Mouse (Mus musculus) ES-E14 (cell line): ENCODE data around the gene Zer1. TPM values are rescaled to one million over a fixed set of nuclear protein-coding genes. Genes with fewer than 3 reads are reported as not detected.

Experiments used
- DNase-seq: peaks from one replicate; pipeline ENCODE4 v3.0.0-alpha.2; 2013; ENCODE audit warnings: low read depth, low spot score
- H3K27ac ChIP-seq: 2 replicates; pipeline ENCODE4 v1.5.1; 2012; ENCODE audit warnings: low read depth, mild to moderate bottlenecking, low read length, moderate library complexity, mixed read lengths; ENCODE audit not compliant: poor library complexity, insufficient read depth, severe bottlenecking
- H3K36me3 ChIP-seq: 2 replicates; pipeline ENCODE4 v1.6.1; 2012; ENCODE audit warnings: mild to moderate bottlenecking, low read length, moderate library complexity, mixed read lengths; ENCODE audit not compliant: control insufficient read depth, poor library complexity, insufficient read depth, severe bottlenecking
- H3K4me1 ChIP-seq, 2 experiments: fragments of 150-350 bp in 1 of 2; sonication (generic) in 1 of 2; 2 replicates each; pipeline ENCODE4 v1.6.1; 2012; ENCODE audit warnings: low read length in 2 of 2, mild to moderate bottlenecking in 1 of 2, mixed read lengths in 1 of 2; ENCODE audit not compliant: control insufficient read depth in 2 of 2, insufficient read depth in 2 of 2, poor library complexity in 1 of 2
- H3K4me3 ChIP-seq, 2 experiments: fragments of 150-350 bp in 1 of 2; sonication (generic) in 1 of 2; 2 replicates each; pipeline ENCODE4 v1.5.1; 2012; ENCODE audit warnings: low read length in 2 of 2, low read depth in 1 of 2, mild to moderate bottlenecking in 1 of 2, mixed read lengths in 1 of 2; ENCODE audit not compliant: insufficient read depth in 1 of 2, poor library complexity in 1 of 2, severe bottlenecking in 1 of 2
- H3K9ac ChIP-seq: 2 replicates; pipeline ENCODE4 v1.6.1; 2012; ENCODE audit warnings: low read depth, mild to moderate bottlenecking, low read length, mixed read lengths; ENCODE audit not compliant: poor library complexity, insufficient read depth, severe bottlenecking
- H3K9me3 ChIP-seq: fragments of 150-350 bp; sonication (generic); 2 replicates; pipeline ENCODE4 v1.6.1; 2012; ENCODE audit warnings: low read depth, mild to moderate bottlenecking, low read length; ENCODE audit not compliant: control insufficient read depth, insufficient read depth
- CHD2 ChIP-seq: IDR thresholded peaks from 2 replicates; pipeline ENCODE4 v1.6.1; 2014; ENCODE audit warnings: mild to moderate bottlenecking, low read depth, low read length, inconsistent platforms
- HCFC1 ChIP-seq: IDR thresholded peaks from 2 replicates; pipeline ENCODE4 v1.6.1; 2012; ENCODE audit warnings: low read length, inconsistent platforms, borderline replicate concordance; ENCODE audit not compliant: insufficient read depth
- MAFK ChIP-seq: IDR thresholded peaks from 2 replicates; pipeline ENCODE4 v1.6.1; 2014; ENCODE audit warnings: mild to moderate bottlenecking, low read depth, low read length, inconsistent platforms; ENCODE audit not compliant: insufficient read depth
- ZC3H11A ChIP-seq: IDR thresholded peaks from 2 replicates; pipeline ENCODE4 v1.6.1; 2012; ENCODE audit warnings: low read depth, mild to moderate bottlenecking, inconsistent platforms, low read length, borderline replicate concordance
- ZNF384 ChIP-seq: IDR thresholded peaks from 2 replicates; pipeline ENCODE4 v1.6.1; 2012; ENCODE audit warnings: low read depth, low read length, inconsistent platforms
- in situ Hi-C, 2 experiments: fragments of 600-800 bp; cut with MboI; formaldehyde crosslinking; loops; one replicate each; pipeline ENCODE4 v1.15.1; 2025; ENCODE audit warnings: low sequenced_read_pairs in 2 of 2, inconsistent platforms in 1 of 2; ENCODE audit not compliant: unreplicated experiment in 2 of 2
- total RNA-seq: library from RNA; depleted of rRNA; stranded (reverse); fragments of 300-350 nt; gene quantifications from 2 replicates; pipeline ENCODE4 v1.2.3, GENCODE M21; 2012; rRNA removed

Gene Zer1
- total RNA-seq = 11.4 and 16.2 TPM in 2 replicates

DNA sequence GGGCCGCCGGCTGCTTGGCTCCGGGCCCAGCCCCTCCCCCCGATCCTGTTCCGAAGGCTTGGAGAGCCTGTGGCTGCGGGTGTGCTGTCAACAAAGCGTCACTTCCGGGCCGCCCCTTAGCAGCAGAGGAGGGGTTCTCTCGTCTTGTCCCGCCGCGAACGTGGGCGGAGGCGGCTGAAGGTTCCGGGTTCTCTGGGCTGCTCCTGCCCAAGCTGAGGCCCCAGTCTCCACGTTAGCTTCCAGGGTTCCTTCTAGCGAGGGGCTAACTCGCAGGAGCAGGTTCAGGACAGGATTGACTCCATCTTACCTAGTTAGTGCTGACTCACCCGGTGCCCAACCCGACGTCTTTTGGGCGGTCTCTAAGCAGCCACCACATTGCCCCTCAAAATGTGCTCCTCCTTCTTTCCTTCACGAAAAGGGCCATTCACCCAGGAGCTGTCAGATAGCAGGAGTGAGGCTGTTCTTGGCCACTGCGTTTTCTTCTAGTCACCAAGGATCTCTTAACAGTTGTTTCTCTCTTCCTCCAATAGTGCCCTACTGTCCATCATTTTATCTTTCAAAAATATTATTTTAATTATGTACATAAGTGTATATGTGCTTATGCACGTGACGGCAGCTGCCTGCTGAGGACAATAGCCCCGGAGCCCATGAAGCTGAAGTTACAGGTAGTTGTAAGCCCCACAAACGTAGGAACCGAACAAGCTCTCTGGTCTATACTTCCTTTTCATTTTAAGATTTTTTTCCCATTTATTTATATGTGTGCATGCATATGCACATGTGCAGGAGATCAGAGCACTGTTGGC is at the start of gene Zer1:
Gene Zer1, minus strand, starts transcription at position 114 of the 803 bp plus-strand sequence.
- TF ChIP-seq CHD2 (0 out of 2 replicates have a peak, but pooled peaks have one; percentile 29), ZNF384 (no peak), HCFC1 (peak; percentile 83), MAFK (peak; percentile 40; the same call in 1 of the 2 replicates)
- H3K9ac ChIP-seq = peak within 1 kb of the TSS; percentile 84
- peaks cover 0 to 6% of the 10 kb centered on the region in 2 experiments; a peak in 2 of 4 replicates for H3K4me1 ChIP-seq
- no peaks in the 10 kb centered on the region; the same call in 1 of the 2 replicates for H3K36me3 ChIP-seq
- DNase-seq = peak; percentile 87
- peak within 1 kb of the TSS; percentile 86 for H3K27ac ChIP-seq
- H3K4me3 ChIP-seq = peak within 1 kb of the TSS; percentile 81 to 94
- in situ Hi-C loops = no loop called here
- no peaks in the 10 kb centered on the region for H3K9me3 ChIP-seq

GRCm38 (mm10) chr2:30173541-30174240 is 49.3 kb upstream of the Zer1 start:
- Histone ChIP-seq H3K36me3 (peaks cover 42% of the 10 kb centered on the region), H3K4me1 (no peaks in the 10 kb centered on the region; a peak in 1 of 4 replicates), H3K27ac (no peak overlapping the region), H3K4me3 (no peak overlapping the region), H3K9me3 (no peaks in the 10 kb centered on the region), H3K9ac (no peak overlapping the region)
- no peak for TF ChIP-seq ZC3H11A
- no peak for TF ChIP-seq ZNF384
- TF ChIP-seq CHD2 = no peak
- TF ChIP-seq HCFC1 = no peak
- no peak for TF ChIP-seq MAFK
- DNase-seq = no peak
- in situ Hi-C loops = no loop called here

GRCm38 (mm10) chr2:30171997-30172382 is 47.6 kb upstream of the Zer1 start:
- H3K9me3 ChIP-seq = no peaks in the 10 kb centered on the region
- no peak overlapping the region for H3K27ac ChIP-seq
- H3K9ac ChIP-seq = peak overlapping the region; percentile 79
- in situ Hi-C loops = no loop called here
- DNase-seq = no peak
- peaks cover 41% of the 10 kb centered on the region for H3K36me3 ChIP-seq
- peak overlapping the region; percentile 75 to 78 for H3K4me3 ChIP-seq
- TF ChIP-seq ZNF384 = no peak
- TF ChIP-seq HCFC1 = no peak
- TF ChIP-seq ZC3H11A = no peak
- no peak for TF ChIP-seq CHD2
- no peaks in the 10 kb centered on the region; a peak in 1 of 4 replicates for H3K4me1 ChIP-seq

- in situ Hi-C loops = no loop called here
- TF ChIP-seq MAFK (no peak), HCFC1 (peak; percentile 14; the same call in 1 of the 2 replicates)
- no peak within 1 kb of the TSS for H3K27ac ChIP-seq
Observed at GRCm38 (mm10) chr2:30171371-30171996, 47.1 kb upstream of the Zer1 start, which contains the start of gene Endog. Endog (plus strand) TSS chr2:30171493.

More at GRCm38 (mm10) chr2:30171371-30171996, 47.1 kb upstream of the Zer1 start, which contains the start of gene Endog:
- peak within 1 kb of the TSS; percentile 79 for H3K9ac ChIP-seq
- peak; percentile 66 for DNase-seq
- H3K4me1 ChIP-seq = no peaks in the 10 kb centered on the region; a peak in 1 of 4 replicates
- peak within 1 kb of the TSS; percentile 75 to 78 for H3K4me3 ChIP-seq
- no peaks in the 10 kb centered on the region for H3K9me3 ChIP-seq
- H3K36me3 ChIP-seq = peaks cover 38% of the 10 kb centered on the region
